Mouse (Mus musculus) olfactory bulb, adult 2 months (tissue): ENCODE results near the gene Tlcd2.

Experiments used
- CTCF ChIP-seq: fragments of 200-500 bp; IDR thresholded peaks from 2 replicates; pipeline ENCODE4 v1.5.1; 2012; ENCODE audit warnings: low read depth, mild to moderate bottlenecking, low read length, moderate library complexity; ENCODE audit not compliant: insufficient read depth
- POLR2A ChIP-seq: fragments of 200-500 bp; IDR thresholded peaks from 2 replicates; pipeline ENCODE4 v1.6.1; 2012; ENCODE audit warnings: mild to moderate bottlenecking, low read depth, low read length, moderate library complexity; ENCODE audit not compliant: insufficient read depth

- TF ChIP-seq POLR2A (no peak), CTCF (no peak)
Measured at GRCm38 (mm10) chr11:75464417-75464816, 2.9 kb downstream of the Tlcd2 start.
